Mouse (Mus musculus) heart, embryonic 15.5 days (tissue): ENCODE results near the gene Gm5741. TPM values are rescaled to one million over a fixed set of nuclear protein-coding genes. Genes with fewer than 3 reads are reported as not detected.

ENCODE experiments used
- ATAC-seq: fragments of 200-750 bp; cut with Nextera tagmentation; replicated peaks from 2 replicates; pipeline ENCODE4 v1.8.0; 2017; ENCODE audit warnings: low read depth, moderate TSS enrichment; ENCODE audit not compliant: insufficient number of reproducible peaks, insufficient read depth, low FRiP score
- H3K27ac ChIP-seq: fragments of 300-500 bp; sonication (generic); 2 replicates; pipeline ENCODE4 v1.5.1; 2015; ENCODE audit warnings: mild to moderate bottlenecking, inconsistent platforms
- H3K27me3 ChIP-seq: fragments of 300-500 bp; sonication (generic); 2 replicates; pipeline ENCODE4 v1.6.1; 2015; ENCODE audit warnings: inconsistent platforms
- H3K36me3 ChIP-seq: fragments of 300-500 bp; sonication (generic); 2 replicates; pipeline ENCODE4 v1.6.1; 2015; ENCODE audit warnings: mild to moderate bottlenecking, inconsistent platforms
- H3K4me1 ChIP-seq: fragments of 300-500 bp; sonication (generic); replicated peaks from 2 replicates; pipeline ENCODE4 v1.6.1; 2015; ENCODE audit warnings: inconsistent platforms
- H3K4me2 ChIP-seq: fragments of 300-500 bp; sonication (generic); 2 replicates; pipeline ENCODE4 v1.6.1; 2015; ENCODE audit warnings: inconsistent platforms, mild to moderate bottlenecking, moderate library complexity
- H3K4me3 ChIP-seq: fragments of 300-500 bp; sonication (generic); 2 replicates; pipeline ENCODE4 v1.5.1; 2015; ENCODE audit warnings: mild to moderate bottlenecking, inconsistent platforms
- H3K9ac ChIP-seq: fragments of 300-500 bp; sonication (generic); 2 replicates; pipeline ENCODE4 v1.6.1; 2015; ENCODE audit warnings: mild to moderate bottlenecking, inconsistent platforms
- H3K9me3 ChIP-seq: fragments of 300-500 bp; sonication (generic); replicated peaks from 2 replicates; pipeline ENCODE4 v1.6.1; 2016; ENCODE audit warnings: inconsistent platforms
- WGBS: fragments of 180-500 bp; shearing (Covaris S2); methylation state at CpG from one replicate; pipeline ENCODE4 v1.1.7; 2015; ENCODE audit warnings: mixed read lengths; 5-methylcytosine and 5-hydroxymethylcytosine counted together
- polyA plus RNA-seq: library from polyadenylated mRNA; unstranded; fragments of >200 nt; fragmentation: Nextera tagmentation; extraction: Ambion mirVana; gene quantifications from 2 replicates; pipeline ENCODE4 v1.2.1, GENCODE M21; 2015

The Gm5741 gene
- not detected in 2 replicates for polyA plus RNA-seq

GRCm38 (mm10) chr8:85067982-85068381, at the start of gene Gm5741:
Gene Gm5741 (minus strand): TSS chr8:85067982.
- H3K27ac ChIP-seq, result no peak within 1 kb of the TSS
- H3K9me3 ChIP-seq, result no peaks in the 10 kb centered on the region
- H3K4me2 ChIP-seq, result no peak within 1 kb of the TSS
- no peaks in the 10 kb centered on the region for H3K27me3 ChIP-seq
- peaks cover 8% of the 10 kb centered on the region; the same call in 1 of the 2 replicates for H3K36me3 ChIP-seq
- no peak for ATAC-seq
- no peak within 1 kb of the TSS for H3K9ac ChIP-seq
- no peak within 1 kb of the TSS for H3K4me3 ChIP-seq
- peaks cover 13% of the 10 kb centered on the region for H3K4me1 ChIP-seq

GRCm38 (mm10) chr8:85116984-85117383, 49.2 kb upstream of the Gm5741 start:
- no peak overlapping the region for H3K4me2 ChIP-seq
- no peak overlapping the region for H3K27ac ChIP-seq
- H3K27me3 ChIP-seq, result no peaks in the 10 kb centered on the region
- no peak overlapping the region for H3K4me3 ChIP-seq
- H3K36me3 ChIP-seq, result peaks cover 4% of the 10 kb centered on the region; the same call in 1 of the 2 replicates
- WGBS, result 87% methylated on average over 7 of the region's 7 CpGs
- H3K4me1 ChIP-seq, result peaks cover 4% of the 10 kb centered on the region; the same call in 1 of the 2 replicates
- no peak overlapping the region for H3K9ac ChIP-seq
- no peak for ATAC-seq
- no peaks in the 10 kb centered on the region for H3K9me3 ChIP-seq

GRCm38 (mm10) chr8:85115501-85115900, 47.7 kb upstream of the Gm5741 start:
- no peak overlapping the region for H3K4me2 ChIP-seq
- H3K9ac ChIP-seq, result no peak overlapping the region
- no peak overlapping the region for H3K4me3 ChIP-seq
- no peak overlapping the region for H3K27ac ChIP-seq
- H3K36me3 ChIP-seq, result peaks cover 18% of the 10 kb centered on the region
- H3K9me3 ChIP-seq, result no peaks in the 10 kb centered on the region
- H3K4me1 ChIP-seq, result peaks cover 4% of the 10 kb centered on the region; the same call in 1 of the 2 replicates
- ATAC-seq, result no peak
- 65% methylated on average over 4 of the region's 4 CpGs for WGBS
- no peaks in the 10 kb centered on the region for H3K27me3 ChIP-seq

GRCm38 (mm10) chr8:85113241-85113640, 45.5 kb upstream of the Gm5741 start:
- WGBS, result 90% methylated on average over 10 of the region's 10 CpGs
- H3K9ac ChIP-seq, result no peak overlapping the region
- H3K27ac ChIP-seq, result no peak overlapping the region
- H3K4me3 ChIP-seq, result no peak overlapping the region
- ATAC-seq, result no peak
- no peaks in the 10 kb centered on the region for H3K4me1 ChIP-seq
- no peak overlapping the region for H3K4me2 ChIP-seq
- peaks cover 32% of the 10 kb centered on the region for H3K36me3 ChIP-seq
- no peaks in the 10 kb centered on the region for H3K9me3 ChIP-seq
- H3K27me3 ChIP-seq, result no peaks in the 10 kb centered on the region

GRCm38 (mm10) chr8:85100076-85100665, 32.4 kb upstream of the Gm5741 start:
- no peak overlapping the region for H3K4me2 ChIP-seq
- no peak overlapping the region for H3K27ac ChIP-seq
- H3K36me3 ChIP-seq, result peaks cover 16% of the 10 kb centered on the region
- no peaks in the 10 kb centered on the region for H3K9me3 ChIP-seq
- ATAC-seq, result no peak
- H3K4me3 ChIP-seq, result no peak overlapping the region
- no peaks in the 10 kb centered on the region for H3K27me3 ChIP-seq
- no peak overlapping the region for H3K9ac ChIP-seq
- no peaks in the 10 kb centered on the region for H3K4me1 ChIP-seq
- 76% methylated on average over 4 of the region's 4 CpGs for WGBS

GRCm38 (mm10) chr8:85096850-85097249, 29.1 kb upstream of the Gm5741 start:
- H3K9ac ChIP-seq, result no peak overlapping the region
- H3K27ac ChIP-seq, result no peak overlapping the region
- no peaks in the 10 kb centered on the region for H3K27me3 ChIP-seq
- no peak overlapping the region for H3K4me2 ChIP-seq
- peaks cover 24% of the 10 kb centered on the region for H3K36me3 ChIP-seq
- 79% methylated on average over 4 of the region's 4 CpGs for WGBS
- no peaks in the 10 kb centered on the region for H3K4me1 ChIP-seq
- no peaks in the 10 kb centered on the region for H3K9me3 ChIP-seq
- no peak overlapping the region for H3K4me3 ChIP-seq
- no peak for ATAC-seq

GRCm38 (mm10) chr8:85096196-85096595, 28.4 kb upstream of the Gm5741 start:
- Histone ChIP-seq H3K9me3 (no peaks in the 10 kb centered on the region), H3K27me3 (no peaks in the 10 kb centered on the region), H3K4me3 (no peak overlapping the region), H3K4me1 (no peaks in the 10 kb centered on the region), H3K27ac (no peak overlapping the region), H3K36me3 (peaks cover 24% of the 10 kb centered on the region), H3K4me2 (no peak overlapping the region), H3K9ac (no peak overlapping the region)
- no peak for ATAC-seq
- WGBS, result 91% methylated on average over 16 of the region's 16 CpGs

- Histone ChIP-seq H3K9ac (no peak overlapping the region), H3K4me1 (no peaks in the 10 kb centered on the region), H3K27ac (no peak overlapping the region), H3K4me3 (no peak overlapping the region), H3K27me3 (no peaks in the 10 kb centered on the region), H3K36me3 (peaks cover 24% of the 10 kb centered on the region), H3K9me3 (no peaks in the 10 kb centered on the region), H3K4me2 (no peak overlapping the region)
- no peak for ATAC-seq
- WGBS, result 94% methylated on average over 7 of the region's 7 CpGs
These were observed 27.8 kb upstream of the Gm5741 start for GRCm38 (mm10) chr8:85095566-85095965.

GRCm38 (mm10) chr8:85095051-85095450, 27.3 kb upstream of the Gm5741 start:
- Histone ChIP-seq H3K4me2 (no peak overlapping the region), H3K27me3 (no peaks in the 10 kb centered on the region), H3K36me3 (peaks cover 24% of the 10 kb centered on the region), H3K27ac (no peak overlapping the region), H3K9me3 (no peaks in the 10 kb centered on the region), H3K4me1 (no peaks in the 10 kb centered on the region), H3K4me3 (no peak overlapping the region), H3K9ac (no peak overlapping the region)
- no peak for ATAC-seq
- WGBS, result 88% methylated on average over 13 of the region's 13 CpGs

- Histone ChIP-seq H3K36me3 (peaks cover 31% of the 10 kb centered on the region), H3K27me3 (no peaks in the 10 kb centered on the region), H3K4me1 (no peaks in the 10 kb centered on the region), H3K9ac (no peak overlapping the region), H3K4me3 (no peak overlapping the region), H3K4me2 (no peak overlapping the region), H3K27ac (no peak overlapping the region), H3K9me3 (no peaks in the 10 kb centered on the region)
- ATAC-seq, result no peak
- WGBS, result 40% methylated on average over 21 of the region's 21 CpGs
These were observed 23.8 kb upstream of the Gm5741 start for GRCm38 (mm10) chr8:85091526-85092090.

GRCm38 (mm10) chr8:85090856-85091255, 23.1 kb upstream of the Gm5741 start:
- Histone ChIP-seq H3K9ac (no peak overlapping the region), H3K4me2 (no peak overlapping the region), H3K36me3 (peaks cover 26% of the 10 kb centered on the region), H3K27ac (no peak overlapping the region), H3K4me1 (no peaks in the 10 kb centered on the region), H3K4me3 (no peak overlapping the region), H3K9me3 (no peaks in the 10 kb centered on the region), H3K27me3 (no peaks in the 10 kb centered on the region)
- WGBS, result 88% methylated on average over 11 of the region's 11 CpGs
- no peak for ATAC-seq

GRCm38 (mm10) chr8:85088771-85089170, 21.0 kb upstream of the Gm5741 start:
- Histone ChIP-seq H3K36me3 (peaks cover 27% of the 10 kb centered on the region; the same call in 1 of the 2 replicates), H3K27me3 (no peaks in the 10 kb centered on the region), H3K9ac (no peak overlapping the region), H3K4me3 (no peak overlapping the region), H3K9me3 (no peaks in the 10 kb centered on the region), H3K4me2 (no peak overlapping the region), H3K27ac (no peak overlapping the region), H3K4me1 (peaks cover 8% of the 10 kb centered on the region)
- ATAC-seq, result no peak
- 66% methylated on average over 2 of the region's 2 CpGs for WGBS
